Mouse (Mus musculus): ENCODE measurements around the gene Ano3. TPM values are rescaled to one million over a fixed set of nuclear protein-coding genes. Genes with fewer than 3 reads are reported as not detected.
A peak's percentile ranks its signal among the peaks of the same experiment; 100 is the strongest.
"Not testable (repeated sequence)": the region's sequence is repeated elsewhere in the genome, so short reads cannot be mapped to it uniquely, and the experiment has no call there.

Gene Ano3
- 8.2 and 8.4 TPM in 2 replicates for polyA plus RNA-seq (2011; ENCODE audit: insufficient read depth, insufficient read length, low read depth, missing spikeins)

GRCm38 (mm10) chr2:110950823-110951222, at the start of gene Ano3:
Gene Ano3 (minus strand): TSS chr2:110950923.
- Histone ChIP-seq H3K9ac (ENCODE audit: low read depth, poor library complexity, severe bottlenecking) (peak within 1 kb of the TSS; percentile 16; the same call in 1 of the 2 replicates), H3K27ac (ENCODE audit: insufficient read depth, low read length) (peak within 1 kb of the TSS; percentile 12; the same call in 1 of the 2 replicates), H3K4me3 (ENCODE audit: low read depth, low read length) (peak within 1 kb of the TSS; percentile 19)
- H3K27me3 ChIP-seq (ENCODE audit: control insufficient read depth, insufficient read depth, low read length, poor library complexity, severe bottlenecking); H3K4me1 ChIP-seq (ENCODE audit: control insufficient read depth, insufficient read depth, low read length); H3K36me3 ChIP-seq (ENCODE audit: control insufficient read depth, insufficient read depth, low read length, poor library complexity, severe bottlenecking); H3K9me3 ChIP-seq (replicated peaks; ENCODE audit: control insufficient read depth, insufficient read depth, low read length, poor library complexity, severe bottlenecking): not testable (repeated sequence)

DNA sequence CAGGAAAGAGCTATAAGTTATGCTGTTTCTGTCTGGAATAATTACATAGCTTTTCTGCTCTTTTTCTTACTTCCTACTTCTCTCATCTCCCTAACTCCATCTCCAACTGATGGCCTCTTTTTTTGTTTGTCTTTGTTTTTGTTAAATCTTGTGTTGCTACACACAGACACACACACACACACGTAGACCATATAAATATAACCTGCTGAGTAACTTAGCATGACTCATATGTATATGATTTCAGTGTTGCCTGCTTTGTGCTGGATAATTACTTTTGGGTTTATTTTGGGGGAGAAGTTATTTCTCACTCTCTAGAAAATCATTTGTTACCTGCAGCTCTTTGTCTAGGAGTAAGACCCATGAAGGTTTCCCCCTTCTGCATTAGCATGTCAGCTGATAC, 39.3 kb upstream of the Ano3 start:
- Histone ChIP-seq H3K4me3 (ENCODE audit: low read depth, low read length) (no peak overlapping the region), H3K9me3 (replicated peaks; ENCODE audit: control insufficient read depth, insufficient read depth, low read length, poor library complexity, severe bottlenecking) (no peaks in the 10 kb centered on the region), H3K27me3 (ENCODE audit: control insufficient read depth, insufficient read depth, low read length, poor library complexity, severe bottlenecking) (no peaks in the 10 kb centered on the region), H3K9ac (ENCODE audit: low read depth, poor library complexity, severe bottlenecking) (no peak overlapping the region), H3K36me3 (ENCODE audit: control insufficient read depth, insufficient read depth, low read length, poor library complexity, severe bottlenecking) (no peaks in the 10 kb centered on the region), H3K4me1 (ENCODE audit: control insufficient read depth, insufficient read depth, low read length) (no peaks in the 10 kb centered on the region), H3K27ac (ENCODE audit: insufficient read depth, low read length) (no peak overlapping the region)
- no peak for TF ChIP-seq CTCF (IDR thresholded peaks at IDR 0.05; ENCODE audit: low read depth, low read length)
- no peak for TF ChIP-seq EP300 (IDR thresholded peaks at IDR 0.05; ENCODE audit: insufficient read depth, low read depth, low read length)
- TF ChIP-seq POLR2A (IDR thresholded peaks at IDR 0.05; ENCODE audit: insufficient read depth, low read length): no peak

- Histone ChIP-seq H3K27ac (ENCODE audit: insufficient read depth, low read length) (no peak overlapping the region), H3K9ac (ENCODE audit: low read depth, poor library complexity, severe bottlenecking) (no peak overlapping the region), H3K4me3 (ENCODE audit: low read depth, low read length) (no peak overlapping the region), H3K9me3 (replicated peaks; ENCODE audit: control insufficient read depth, insufficient read depth, low read length, poor library complexity, severe bottlenecking) (no peaks in the 10 kb centered on the region), H3K4me1 (ENCODE audit: control insufficient read depth, insufficient read depth, low read length) (no peaks in the 10 kb centered on the region), H3K36me3 (ENCODE audit: control insufficient read depth, insufficient read depth, low read length, poor library complexity, severe bottlenecking) (no peaks in the 10 kb centered on the region), H3K27me3 (ENCODE audit: control insufficient read depth, insufficient read depth, low read length, poor library complexity, severe bottlenecking) (no peaks in the 10 kb centered on the region)
- TF ChIP-seq POLR2A (IDR thresholded peaks at IDR 0.05; ENCODE audit: insufficient read depth, low read length): no peak
- TF ChIP-seq CTCF (IDR thresholded peaks at IDR 0.05; ENCODE audit: low read depth, low read length): no peak
- no peak for TF ChIP-seq EP300 (IDR thresholded peaks at IDR 0.05; ENCODE audit: insufficient read depth, low read depth, low read length)
Observed at GRCm38 (mm10) chr2:110989539-110989938, 38.8 kb upstream of the Ano3 start.

DNA sequence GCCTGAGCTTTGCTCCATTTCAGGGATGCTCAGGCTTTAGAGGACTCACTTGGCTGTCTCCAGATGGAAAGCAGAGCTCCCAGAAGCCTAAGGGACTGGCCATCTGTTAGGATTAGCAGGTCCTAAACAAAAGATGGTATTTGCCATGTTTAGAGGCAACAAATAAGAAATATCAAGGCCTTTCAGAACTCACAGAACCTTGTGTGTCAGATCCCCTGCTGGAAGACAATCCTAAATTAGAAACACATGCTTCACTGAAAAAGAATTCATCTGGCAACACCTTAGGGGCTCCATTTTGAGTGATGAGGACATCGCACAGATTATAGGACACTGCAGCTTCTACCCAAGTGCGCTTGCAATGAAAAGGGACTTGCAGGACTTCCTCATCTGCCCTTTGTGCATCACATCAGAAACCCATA, 35.1 kb upstream of the Ano3 start:
- TF ChIP-seq CTCF (IDR thresholded peaks at IDR 0.05; ENCODE audit: low read depth, low read length) (no peak), EP300 (IDR thresholded peaks at IDR 0.05; ENCODE audit: insufficient read depth, low read depth, low read length) (no peak), POLR2A (IDR thresholded peaks at IDR 0.05; ENCODE audit: insufficient read depth, low read length) (no peak)

GRCm38 (mm10) chr2:110981733-110982132, 31.0 kb upstream of the Ano3 start:
- no peaks in the 10 kb centered on the region for H3K27me3 ChIP-seq (ENCODE audit: control insufficient read depth, insufficient read depth, low read length, poor library complexity, severe bottlenecking)
- H3K36me3 ChIP-seq (ENCODE audit: control insufficient read depth, insufficient read depth, low read length, poor library complexity, severe bottlenecking): no peaks in the 10 kb centered on the region
- no peak for TF ChIP-seq POLR2A (IDR thresholded peaks at IDR 0.05; ENCODE audit: insufficient read depth, low read length)
- H3K9ac ChIP-seq (ENCODE audit: low read depth, poor library complexity, severe bottlenecking): no peak overlapping the region
- no peaks in the 10 kb centered on the region for H3K4me1 ChIP-seq (ENCODE audit: control insufficient read depth, insufficient read depth, low read length)
- H3K27ac ChIP-seq (ENCODE audit: insufficient read depth, low read length): no peak overlapping the region
- H3K4me3 ChIP-seq (ENCODE audit: low read depth, low read length): no peak overlapping the region
- H3K9me3 ChIP-seq (replicated peaks; ENCODE audit: control insufficient read depth, insufficient read depth, low read length, poor library complexity, severe bottlenecking): no peaks in the 10 kb centered on the region

More for the DNA sequence above, 35.1 kb upstream of the Ano3 start:
- Histone ChIP-seq H3K9me3 (replicated peaks; ENCODE audit: control insufficient read depth, insufficient read depth, low read length, poor library complexity, severe bottlenecking) (no peaks in the 10 kb centered on the region), H3K9ac (ENCODE audit: low read depth, poor library complexity, severe bottlenecking) (no peak overlapping the region), H3K27me3 (ENCODE audit: control insufficient read depth, insufficient read depth, low read length, poor library complexity, severe bottlenecking) (no peaks in the 10 kb centered on the region), H3K4me3 (ENCODE audit: low read depth, low read length) (no peak overlapping the region), H3K4me1 (ENCODE audit: control insufficient read depth, insufficient read depth, low read length) (no peaks in the 10 kb centered on the region), H3K36me3 (ENCODE audit: control insufficient read depth, insufficient read depth, low read length, poor library complexity, severe bottlenecking) (no peaks in the 10 kb centered on the region), H3K27ac (ENCODE audit: insufficient read depth, low read length) (no peak overlapping the region)

DNA sequence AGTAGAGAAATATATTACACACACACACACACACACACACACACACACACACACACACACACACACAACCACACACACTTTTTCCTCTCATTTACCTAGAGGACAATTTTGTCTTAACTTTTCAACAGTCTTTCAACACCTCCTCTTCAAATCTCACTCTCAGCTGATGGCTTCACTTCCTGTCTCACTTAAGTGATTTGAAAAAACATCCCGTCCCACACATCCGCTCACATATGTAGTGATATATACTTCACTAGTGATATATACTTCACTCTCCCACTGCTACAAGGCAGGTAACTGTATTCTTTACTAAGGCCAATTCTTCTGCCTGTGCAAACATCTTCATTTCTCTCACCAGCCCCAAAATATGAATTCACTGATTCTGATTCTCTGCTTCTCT, 28.9 kb upstream of the Ano3 start:
- Histone ChIP-seq H3K27ac (ENCODE audit: insufficient read depth, low read length) (no peak overlapping the region), H3K4me1 (ENCODE audit: control insufficient read depth, insufficient read depth, low read length) (no peaks in the 10 kb centered on the region), H3K36me3 (ENCODE audit: control insufficient read depth, insufficient read depth, low read length, poor library complexity, severe bottlenecking) (no peaks in the 10 kb centered on the region), H3K4me3 (ENCODE audit: low read depth, low read length) (no peak overlapping the region), H3K9me3 (replicated peaks; ENCODE audit: control insufficient read depth, insufficient read depth, low read length, poor library complexity, severe bottlenecking) (no peaks in the 10 kb centered on the region), H3K9ac (ENCODE audit: low read depth, poor library complexity, severe bottlenecking) (no peak overlapping the region), H3K27me3 (ENCODE audit: control insufficient read depth, insufficient read depth, low read length, poor library complexity, severe bottlenecking) (no peaks in the 10 kb centered on the region)
- no peak for TF ChIP-seq POLR2A (IDR thresholded peaks at IDR 0.05; ENCODE audit: insufficient read depth, low read length)
- TF ChIP-seq EP300 (IDR thresholded peaks at IDR 0.05; ENCODE audit: insufficient read depth, low read depth, low read length): no peak
- TF ChIP-seq CTCF (IDR thresholded peaks at IDR 0.05; ENCODE audit: low read depth, low read length): no peak

Measured in ES-Bruce4 (cell line).